Mouse (Mus musculus) adrenal gland, adult 2 months (tissue): ENCODE measurements around the gene Gm20431. TPM values are rescaled to one million over a fixed set of nuclear protein-coding genes. Genes with fewer than 3 reads are reported as not detected.

ENCODE experiments used
- DNase-seq: peaks from one replicate; pipeline ENCODE4 v3.0.0; 2021
- polyA plus RNA-seq: library from polyadenylated mRNA; depleted of rRNA; stranded (reverse); fragments of >200 nt; gene quantifications from 2 replicates; pipeline ENCODE4 v1.2.3, GENCODE M21; 2012
- total RNA-seq, 2 experiments: library from RNA; stranded (reverse); gene quantifications; 2 replicates each; pipeline ENCODE4 v1.2.3; 2021

Gm20431 gene
- total and polyA plus RNA-seq, 3 experiments = 20.0 to 31.2 (median 21.0) TPM

DNA sequence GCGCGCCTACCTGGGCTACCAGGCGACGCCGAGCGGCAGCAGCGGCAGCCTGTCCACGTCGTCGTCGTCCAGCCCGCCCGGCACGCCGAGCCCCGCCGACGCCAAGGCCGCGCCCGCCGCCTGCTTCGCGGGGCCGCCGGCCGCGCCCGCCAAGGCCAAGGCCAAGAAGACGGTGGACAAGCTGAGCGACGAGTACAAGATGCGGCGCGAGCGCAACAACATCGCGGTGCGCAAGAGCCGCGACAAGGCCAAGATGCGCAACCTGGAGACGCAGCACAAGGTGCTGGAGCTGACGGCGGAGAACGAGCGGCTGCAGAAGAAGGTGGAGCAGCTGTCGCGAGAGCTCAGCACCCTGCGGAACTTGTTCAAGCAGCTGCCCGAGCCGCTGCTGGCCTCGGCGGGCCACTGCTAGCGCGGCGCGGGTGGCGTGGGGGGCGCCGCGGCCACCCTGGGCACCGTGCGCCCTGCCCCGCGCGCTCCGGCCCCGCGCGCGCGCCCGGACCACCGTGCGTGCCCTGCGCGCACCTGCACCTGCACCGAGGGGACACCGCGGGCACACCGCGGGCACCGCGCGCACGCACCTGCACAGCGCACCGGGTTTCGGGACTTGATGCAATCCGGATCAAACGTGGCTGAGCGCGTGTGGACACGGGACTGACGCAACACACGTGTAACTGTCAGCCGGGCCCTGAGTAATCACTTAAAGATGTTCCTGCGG is 28.4 kb upstream of the Gm20431 start, which contains the start of gene Tmem189:
Tmem189 (minus strand) TSS at position 322 of the 718 bp plus-strand sequence.
- peak; percentile 83 for DNase-seq

DNA sequence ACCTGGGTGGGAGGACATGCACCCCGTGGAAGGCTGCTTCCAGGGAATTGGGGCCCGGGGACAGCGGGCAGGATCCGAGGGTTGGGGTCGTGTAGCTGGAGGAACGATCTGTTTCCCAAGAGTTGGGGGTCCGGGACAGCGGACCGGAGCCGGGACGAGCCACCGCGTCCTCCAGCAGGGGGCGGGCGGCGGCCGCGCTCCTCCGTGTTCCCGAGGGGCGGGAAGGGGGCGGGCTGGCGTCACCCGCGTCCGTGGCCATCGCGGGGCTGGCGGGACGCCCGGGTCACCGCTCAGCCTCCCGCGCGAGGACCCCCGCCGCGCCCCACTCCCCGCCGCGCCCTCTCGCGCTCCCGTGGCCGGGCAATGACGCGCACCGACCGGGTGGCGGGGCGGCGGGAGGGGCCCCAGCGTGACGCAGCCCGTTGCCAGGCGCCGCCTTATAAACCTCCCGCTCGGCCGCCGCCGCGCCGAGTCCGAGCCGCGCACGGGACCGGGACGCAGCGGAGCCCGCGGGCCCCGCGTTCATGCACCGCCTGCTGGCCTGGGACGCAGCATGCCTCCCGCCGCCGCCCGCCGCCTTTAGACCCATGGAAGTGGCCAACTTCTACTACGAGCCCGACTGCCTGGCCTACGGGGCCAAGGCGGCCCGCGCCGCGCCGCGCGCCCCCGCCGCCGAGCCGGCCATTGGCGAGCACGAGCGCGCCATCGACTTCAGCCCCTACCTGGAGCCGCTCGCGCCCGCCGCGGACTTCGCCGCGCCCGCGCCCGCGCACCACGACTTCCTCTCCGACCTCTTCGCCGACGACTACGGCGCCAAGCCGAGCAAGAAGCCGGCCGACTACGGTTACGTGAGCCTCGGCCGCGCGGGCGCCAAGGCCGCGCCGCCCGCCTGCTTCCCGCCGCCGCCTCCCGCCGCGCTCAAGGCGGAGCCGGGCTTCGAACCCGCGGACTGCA is 27.5 kb upstream of the Gm20431 start, which contains the start of gene Cebpb:
Cebpb (plus strand) TSS at position 418 of the 954 bp plus-strand sequence.
- DNase-seq = peak; percentile 98

DNA sequence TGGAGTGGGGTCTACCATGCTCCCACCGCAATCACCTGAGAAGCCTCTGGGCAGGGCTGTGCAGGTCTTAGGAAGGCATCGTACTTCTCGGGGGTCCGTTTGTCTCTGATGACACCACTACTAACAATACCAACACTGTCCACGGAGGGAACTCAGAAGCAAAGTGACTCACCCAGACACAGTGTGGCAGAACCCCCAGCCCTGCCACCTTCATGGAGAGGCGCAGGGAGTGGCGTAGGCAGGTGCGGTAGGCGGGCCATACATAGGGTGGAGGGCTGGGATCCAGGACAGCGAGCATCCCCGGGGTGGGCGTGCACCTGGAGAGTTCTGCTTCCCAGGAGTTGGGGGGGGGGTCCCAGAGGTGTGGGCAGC is 26.8 kb upstream of the Gm20431 start:
- peak; percentile 85 for DNase-seq

DNA sequence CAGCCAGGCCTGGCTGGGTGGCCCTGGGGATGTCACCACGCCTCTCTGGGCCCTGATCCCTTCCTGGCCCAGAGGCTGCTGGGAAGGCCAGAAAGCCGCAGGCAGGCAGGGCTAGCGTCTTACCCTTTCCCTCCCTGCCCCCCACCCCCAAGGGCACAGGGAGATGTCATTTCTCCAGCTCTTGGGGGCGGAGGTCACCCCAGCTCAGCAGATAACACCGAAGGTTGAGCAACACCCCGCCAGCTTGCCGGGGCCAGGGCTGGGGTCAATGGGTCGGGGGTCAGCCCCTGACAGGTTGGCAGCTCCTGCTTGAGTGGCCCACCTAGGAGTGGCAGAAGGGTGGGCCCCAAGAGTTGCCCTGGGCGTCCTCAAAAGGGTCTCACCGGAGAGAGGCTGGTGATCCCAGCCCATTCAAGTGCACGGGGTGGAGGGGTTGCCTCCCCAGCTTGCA is 26.4 kb upstream of the Gm20431 start:
- DNase-seq = peak; percentile 96

DNA sequence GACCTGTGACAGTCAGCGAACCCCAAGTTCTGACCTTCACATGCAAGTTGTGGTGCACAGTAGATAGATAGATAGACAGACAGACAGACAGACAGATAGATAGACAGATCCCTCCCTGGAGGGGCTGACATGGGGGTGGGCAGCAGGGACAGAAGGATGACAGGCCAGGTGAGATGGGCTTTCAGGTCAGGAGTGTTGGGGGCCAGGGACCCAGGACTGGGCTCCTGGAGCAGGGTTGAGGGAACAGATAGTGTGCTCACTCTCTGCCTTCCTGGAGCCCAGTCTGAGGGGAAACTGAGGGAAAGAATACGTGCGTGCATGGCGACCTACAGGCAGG is 25.9 kb upstream of the Gm20431 start:
- DNase-seq = no peak

DNA sequence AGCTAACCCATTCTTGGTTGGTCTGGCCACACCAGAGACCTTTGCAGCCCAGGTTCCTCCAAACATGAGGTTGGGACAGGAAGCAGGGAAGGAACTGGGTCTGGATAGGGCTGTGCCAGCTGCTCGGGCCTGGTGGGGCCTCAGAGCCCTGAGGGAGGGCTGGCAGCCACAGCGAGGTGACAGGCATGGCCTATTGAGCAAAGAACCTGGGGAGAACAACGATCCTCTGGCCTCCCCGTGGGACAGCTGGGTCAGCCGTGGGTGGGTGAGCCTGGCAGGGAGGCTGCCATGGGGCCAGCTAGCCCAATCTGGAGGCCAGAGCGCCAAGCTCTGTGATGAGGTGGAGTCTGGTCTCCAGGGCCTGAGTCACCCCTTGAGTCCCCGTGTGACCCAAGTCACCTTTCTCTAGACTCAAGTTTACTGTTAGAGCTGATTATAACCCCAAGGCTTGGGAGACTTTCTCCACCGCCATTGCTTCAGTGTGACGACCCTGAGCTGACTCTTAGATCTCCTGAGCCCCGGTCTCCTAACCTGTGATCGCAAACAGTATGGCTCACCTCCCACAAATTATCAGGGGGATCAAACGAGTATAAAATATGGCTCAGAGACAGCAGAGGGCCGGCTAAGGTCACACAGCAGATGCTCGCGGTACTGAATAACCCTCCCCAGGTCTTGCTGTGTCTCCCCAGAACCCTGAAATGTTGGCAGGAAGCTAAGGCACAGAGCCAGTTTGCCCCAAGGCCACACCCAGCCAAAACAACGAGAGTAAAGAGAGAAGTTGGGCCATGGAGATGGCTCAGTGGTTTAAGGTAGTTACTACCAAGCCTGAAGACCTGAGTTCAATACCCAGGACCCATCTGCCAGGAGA is 25.3 kb upstream of the Gm20431 start:
- peak; percentile 82 for DNase-seq

DNA sequence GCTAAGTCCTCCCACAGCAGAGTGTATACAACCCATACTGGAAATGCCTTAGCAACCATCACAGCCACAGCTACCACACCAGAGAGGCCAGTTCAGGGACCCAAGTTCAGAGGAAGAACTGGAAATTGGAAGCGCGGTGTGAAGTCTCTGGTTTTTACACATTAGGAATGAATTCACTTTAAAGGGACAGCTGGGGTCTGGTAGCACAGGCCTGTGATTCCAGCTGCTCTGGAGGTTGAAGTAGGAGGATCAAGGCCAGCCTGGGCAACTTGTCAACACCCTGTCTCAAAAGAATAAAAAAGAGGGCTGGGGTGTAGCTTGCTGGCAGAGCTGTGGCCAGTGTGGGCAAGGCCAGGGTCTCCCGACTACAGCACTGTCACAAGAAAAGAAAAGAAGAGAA is 24.6 kb upstream of the Gm20431 start:
- DNase-seq = peak; percentile 65

DNA sequence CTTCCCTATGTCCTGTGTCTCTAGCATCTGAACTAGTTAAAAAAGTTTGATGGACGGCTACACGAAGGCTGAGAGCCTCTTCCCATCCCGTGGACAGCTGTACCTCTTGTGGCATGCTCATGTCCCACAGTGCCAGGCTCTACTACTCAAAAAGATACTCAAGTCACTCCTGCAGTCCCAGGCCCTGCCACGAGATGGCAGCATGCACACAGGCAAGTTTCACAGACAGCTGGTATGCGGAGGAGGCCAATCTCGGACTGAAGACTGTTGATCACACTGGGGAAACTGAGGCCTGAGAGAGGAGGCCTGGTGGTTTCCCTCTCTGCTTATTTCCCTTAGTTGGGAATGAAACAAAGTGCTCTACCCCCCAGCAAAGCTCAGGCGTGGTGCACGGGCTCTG is 23.8 kb upstream of the Gm20431 start:
- DNase-seq = peak; percentile 94

DNA sequence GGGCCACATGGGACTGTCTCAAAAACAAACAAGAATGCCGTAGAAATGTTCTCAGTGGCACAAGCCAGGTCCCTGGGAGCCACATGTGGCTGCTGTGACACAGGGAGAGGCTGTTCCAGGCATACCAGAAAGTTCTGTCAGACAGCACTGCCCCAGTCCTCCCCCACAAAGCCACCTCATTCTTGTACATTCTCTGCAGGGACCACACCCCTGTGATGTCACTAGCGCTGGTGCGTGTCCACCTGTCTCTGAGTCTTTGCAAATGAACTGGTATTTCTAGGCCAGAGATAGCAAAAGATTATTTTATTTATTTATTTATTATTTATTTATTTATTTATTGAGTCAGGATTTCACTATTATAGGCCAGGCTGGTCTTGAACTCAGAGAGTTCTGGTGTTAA is 22.4 kb upstream of the Gm20431 start:
- no peak for DNase-seq

DNA sequence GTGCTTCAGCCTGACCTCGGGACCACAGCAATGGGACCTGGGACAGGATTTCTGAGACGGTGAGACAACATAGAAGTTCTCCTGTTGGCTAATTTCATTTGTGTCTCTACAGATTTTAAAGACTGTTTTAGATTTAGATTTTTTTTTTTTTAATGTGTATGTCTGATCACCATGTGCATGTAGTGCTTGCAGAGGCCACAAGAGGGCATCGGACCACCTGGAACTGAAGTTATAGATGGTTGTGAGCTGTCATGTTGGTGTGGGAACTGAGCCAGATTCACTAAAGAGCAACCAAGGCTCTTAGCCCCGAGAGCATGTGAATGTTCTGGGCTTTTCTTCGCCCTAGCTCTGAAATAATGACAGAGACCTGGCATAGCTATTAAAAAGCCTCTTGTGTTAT is 19.4 kb upstream of the Gm20431 start:
- DNase-seq = peak; percentile 63

DNA sequence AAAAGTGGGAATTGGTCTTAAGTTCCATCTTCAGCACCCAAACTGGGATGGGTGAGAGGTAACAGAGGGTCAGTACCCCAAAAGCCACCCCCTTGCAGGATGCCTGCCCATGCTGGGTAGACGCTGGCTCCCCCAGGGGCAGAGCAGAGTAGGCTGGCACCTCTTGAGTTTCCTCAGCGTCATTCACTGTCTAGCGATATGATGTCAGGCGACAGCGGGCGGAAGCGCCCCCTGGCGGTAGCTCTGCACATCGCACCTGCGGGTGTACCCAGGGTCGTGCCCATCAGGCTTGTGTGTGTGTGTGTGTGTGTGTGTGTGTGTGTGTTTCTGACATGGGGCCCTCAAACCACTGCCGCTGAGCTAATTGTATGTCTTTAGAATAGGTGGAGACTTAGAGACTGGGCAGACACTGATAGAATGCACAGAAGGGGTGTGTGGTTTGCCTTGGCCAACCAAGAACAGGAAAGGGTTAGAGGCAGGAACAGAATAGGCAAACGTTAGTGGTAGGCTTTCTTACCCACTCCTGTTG is 18.7 kb upstream of the Gm20431 start:
- peak; percentile 85 for DNase-seq

DNA sequence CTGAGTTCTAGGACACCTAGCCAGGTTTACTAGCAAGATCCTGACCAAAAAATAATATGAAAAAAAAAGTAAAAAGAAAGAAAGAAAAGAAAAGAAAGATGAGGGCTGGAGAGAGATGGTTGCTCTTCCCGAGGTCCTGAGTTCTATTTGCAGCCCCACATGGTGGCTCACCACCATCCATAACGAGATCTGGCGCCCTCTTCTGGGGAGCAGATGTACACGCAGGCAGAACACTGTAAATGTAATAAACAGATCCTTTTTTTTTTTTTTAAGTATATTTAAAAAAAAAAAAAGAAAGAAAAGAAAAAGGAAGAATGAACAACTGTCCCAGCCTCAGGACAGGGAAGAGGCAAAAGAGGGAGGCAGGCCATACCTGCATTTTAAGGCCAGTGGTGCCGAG is 17.3 kb upstream of the Gm20431 start:
- DNase-seq = no peak

DNA sequence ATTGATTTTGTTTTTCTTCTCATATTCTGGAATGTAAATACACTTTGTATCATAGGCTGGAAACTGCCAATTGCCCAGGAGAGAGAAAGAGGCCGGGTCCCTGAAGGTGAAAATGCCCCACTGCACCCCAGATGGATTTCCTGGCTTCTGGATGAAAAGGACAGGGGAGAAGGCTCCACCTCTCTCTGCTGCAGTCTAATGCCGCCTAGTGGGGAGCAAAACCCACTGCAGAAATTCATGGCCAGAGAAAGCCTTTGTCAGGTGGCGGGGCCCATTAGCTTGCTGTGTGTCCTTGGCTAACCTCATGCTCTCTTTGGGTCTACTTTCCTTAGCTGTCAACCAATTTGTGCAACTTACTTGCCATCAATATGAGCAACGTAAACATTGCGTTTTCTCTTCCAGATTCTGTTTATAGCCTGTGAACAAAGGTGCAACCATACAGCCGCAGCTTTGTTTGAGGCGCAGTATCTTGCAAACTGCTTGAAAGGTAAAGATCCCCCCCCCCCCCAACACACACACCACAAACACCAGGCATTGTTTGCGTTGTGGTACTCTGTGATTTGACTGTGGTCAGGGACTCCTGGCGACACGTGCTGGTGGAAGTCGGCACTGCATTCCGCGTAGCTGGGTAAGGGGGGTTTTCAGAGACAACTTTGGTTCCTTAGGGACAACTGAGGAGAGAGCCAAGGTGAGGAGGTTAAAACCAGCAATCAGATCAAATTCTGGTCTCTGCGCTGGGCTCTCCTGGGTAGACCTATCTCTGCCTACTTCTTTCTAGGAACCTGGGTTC is 14.0 kb upstream of the Gm20431 start:
- peak; percentile 61 for DNase-seq

DNA sequence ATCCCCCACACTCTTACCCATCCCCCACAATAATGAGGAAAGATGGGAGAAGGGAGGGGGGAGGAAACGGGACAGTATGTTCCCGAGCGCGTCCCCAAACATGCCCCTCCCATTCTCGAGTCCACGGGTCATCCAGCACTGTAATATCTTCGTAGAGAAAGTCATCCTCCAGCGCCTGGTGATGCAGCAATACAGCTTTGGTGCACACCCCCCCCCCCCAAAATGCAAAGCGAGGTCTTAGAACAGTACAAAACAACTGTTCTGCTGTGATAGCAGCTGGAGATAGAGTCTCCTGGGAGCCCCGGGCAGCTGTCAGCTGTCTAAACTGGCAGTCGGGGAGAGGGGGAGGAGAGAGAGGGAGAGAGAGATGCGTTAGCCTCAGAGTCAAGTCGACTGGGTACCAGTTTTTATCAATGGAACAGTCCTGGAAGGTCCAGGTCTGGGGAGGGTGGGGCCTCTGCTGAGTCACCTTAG is 11.0 kb upstream of the Gm20431 start:
- no peak for DNase-seq

DNA sequence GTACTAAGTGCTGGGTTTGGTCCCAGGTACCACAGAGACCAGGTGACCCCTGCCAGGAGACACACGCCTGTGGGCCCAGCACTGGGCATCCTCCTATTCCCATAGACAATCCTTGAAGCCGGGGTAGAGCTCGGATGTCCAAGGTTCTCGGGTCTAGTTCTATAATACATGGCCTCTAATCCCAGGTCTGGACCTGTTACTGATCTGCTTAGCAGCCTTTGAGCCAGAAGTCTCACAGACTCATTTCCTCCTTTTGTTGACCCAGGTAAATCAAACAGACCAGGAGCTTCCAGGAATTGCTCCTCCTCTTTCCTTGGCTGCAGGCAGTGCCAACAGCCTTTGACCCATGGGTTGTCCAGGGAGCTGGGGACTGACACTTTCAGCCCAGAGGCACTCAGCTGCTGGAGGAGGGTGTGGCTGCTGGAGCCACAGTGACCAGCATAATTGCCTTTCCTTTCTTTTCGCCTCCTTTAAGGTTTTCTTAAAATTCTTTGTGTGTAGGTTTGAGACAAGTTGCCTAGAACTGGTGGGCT is 9.9 kb upstream of the Gm20431 start:
- DNase-seq = no peak

DNA sequence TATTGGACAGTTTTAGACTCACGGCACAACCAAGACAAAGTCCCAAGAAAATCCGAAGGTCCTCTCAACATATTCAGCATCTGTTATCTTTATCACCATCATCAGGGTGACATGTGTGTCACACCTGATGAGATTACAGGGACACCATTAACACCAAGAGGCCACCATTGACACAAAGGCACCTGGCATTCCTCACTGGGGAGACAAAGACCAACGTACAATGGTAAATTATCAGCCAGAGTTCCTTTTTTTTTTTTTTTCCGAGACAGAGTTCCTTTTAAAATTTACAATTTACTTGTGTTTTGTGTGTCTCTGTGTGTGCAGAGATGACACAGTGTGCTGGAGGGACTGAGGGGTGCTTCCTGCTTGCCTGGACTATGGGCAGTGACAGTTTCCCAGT is 8.1 kb upstream of the Gm20431 start:
- no peak for DNase-seq

DNA sequence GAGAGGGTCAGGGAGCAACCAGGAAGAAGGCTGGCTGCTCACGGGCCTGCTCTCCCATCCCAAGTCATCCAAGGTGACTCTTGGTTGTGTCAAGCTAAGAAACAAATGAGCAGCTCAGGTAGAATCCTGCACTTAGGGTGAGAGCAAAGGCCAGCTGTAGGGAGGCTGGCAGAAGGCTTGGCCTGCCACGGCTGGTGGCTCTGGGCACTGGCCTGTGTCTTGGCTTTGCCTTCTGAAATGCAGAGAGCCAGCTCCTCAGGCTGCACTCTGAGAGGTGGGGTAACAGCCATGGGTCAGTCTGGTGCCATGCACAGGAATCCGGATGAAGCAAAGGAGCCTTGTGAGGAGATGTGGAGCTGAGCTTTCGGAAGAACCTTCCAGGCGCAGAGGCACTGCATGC is 7.1 kb upstream of the Gm20431 start:
- DNase-seq = no peak

DNA sequence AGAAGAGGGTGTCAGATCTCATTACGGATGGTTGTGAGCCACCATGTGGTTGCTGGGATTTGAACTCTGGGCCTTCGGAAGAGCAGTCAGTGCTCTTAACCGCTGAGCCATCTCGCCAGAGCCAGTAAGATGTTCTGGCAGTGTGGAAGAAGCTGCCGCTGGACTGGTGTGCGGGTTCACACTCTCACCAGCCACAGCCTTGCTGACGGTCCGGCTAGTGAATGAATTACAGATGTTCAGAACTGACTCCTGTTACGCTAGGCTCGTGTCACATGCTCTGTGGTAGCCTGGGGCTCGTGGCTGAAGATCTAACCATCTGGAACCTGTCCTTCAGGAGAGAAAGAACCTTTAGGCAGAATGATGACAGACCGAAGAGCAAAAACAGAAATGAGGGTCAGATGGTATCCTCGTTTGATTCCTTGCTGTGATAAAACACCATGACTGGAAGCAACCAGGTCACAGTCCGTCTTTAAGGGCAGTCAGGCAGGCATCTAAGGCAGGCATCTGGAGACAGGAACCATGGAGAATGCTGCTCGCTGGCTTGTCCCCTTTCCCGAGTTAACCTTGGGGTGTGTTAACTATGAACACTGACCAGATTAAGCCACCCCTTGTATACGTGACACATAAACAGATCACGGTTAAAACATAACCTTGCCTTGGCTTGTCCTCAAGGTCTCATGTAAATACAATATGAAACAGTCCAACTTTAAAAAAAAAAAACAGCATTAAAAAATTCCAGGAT is 4.8 kb upstream of the Gm20431 start:
- DNase-seq = no peak

DNA sequence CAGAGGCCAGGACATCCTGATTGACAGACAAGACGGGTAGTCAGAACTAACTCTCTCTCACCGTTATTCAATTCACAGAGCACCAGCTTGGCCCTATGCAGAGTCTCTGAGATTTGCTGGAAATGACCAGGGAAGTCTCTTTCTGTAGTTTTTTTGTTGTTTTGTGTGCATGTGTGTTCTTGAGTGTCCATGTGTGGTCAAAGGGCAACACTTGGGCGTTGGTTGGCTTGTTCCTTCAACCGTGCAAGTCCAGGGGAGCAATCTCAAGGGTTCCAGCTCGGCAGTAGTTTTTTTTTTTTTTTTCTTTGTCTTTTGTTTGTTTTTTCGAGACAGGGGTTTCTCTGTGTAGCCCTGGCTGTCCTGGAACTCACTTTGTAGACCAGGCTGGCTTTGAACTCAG is 1.4 kb upstream of the Gm20431 start:
- no peak for DNase-seq

DNA sequence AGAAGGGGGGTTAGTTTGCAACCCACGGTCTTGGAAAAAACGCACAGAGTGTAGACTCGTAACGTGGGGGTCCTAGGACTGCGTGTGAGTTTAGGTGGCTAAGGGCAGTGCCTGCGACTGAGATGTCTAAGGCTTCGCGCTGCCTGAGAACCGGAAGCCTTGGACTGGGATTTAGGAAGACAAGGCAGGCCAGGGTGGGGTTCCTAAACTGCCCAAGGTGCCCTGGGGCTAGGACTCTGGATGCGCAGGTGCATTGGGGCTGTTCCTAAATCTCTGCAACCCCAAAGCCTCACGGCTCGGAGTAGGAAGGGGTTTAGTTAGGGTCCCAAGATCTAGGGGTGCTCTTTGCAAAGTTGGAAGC is 705 bp downstream of the Gm20431 start:
- DNase-seq = no peak
